Mouse (Mus musculus): ENCODE measurements around the gene Mss51.

Gene Mss51

DNA sequence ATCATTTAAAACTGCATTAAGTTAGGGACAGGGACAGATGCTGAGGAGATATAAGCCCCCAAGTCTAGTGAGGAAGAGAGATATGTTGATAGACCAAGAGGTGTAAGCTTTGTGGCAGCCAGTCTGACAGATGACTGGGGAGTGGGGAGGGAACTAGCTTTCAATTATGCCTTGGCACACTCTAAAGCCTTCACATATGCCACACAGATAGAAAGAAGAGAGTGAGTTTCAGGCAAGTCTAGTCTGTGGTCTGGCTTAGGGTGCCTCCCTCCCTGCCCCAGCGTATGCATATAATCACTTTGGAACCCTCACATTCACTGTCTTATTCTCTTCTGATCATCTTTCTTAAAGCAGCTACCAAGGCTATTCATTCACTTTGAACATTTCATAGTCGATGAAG is 45.4 kb downstream of the Mss51 start:
- DNase-seq, result no peak

DNA sequence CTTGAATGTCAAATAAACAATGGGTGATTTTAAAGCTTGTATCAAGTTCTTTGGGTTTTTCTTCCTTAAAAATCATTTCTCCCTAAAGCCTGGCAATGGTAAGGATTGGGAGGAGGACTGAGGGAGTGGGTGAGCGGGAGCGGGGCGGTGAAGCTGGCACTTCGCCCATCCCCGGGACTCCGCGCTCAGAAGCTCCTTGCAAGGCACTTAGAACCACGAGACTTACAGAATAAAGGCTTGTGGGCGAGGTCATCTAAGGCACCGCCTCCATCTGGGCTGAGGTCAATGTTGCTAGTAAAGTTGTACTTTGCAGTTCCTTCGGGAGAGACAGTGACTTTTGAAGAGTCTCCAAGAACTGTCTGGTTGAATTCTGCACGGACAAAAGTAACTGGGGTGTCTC is 49.5 kb downstream of the Mss51 start:
- no peak for DNase-seq

DNA sequence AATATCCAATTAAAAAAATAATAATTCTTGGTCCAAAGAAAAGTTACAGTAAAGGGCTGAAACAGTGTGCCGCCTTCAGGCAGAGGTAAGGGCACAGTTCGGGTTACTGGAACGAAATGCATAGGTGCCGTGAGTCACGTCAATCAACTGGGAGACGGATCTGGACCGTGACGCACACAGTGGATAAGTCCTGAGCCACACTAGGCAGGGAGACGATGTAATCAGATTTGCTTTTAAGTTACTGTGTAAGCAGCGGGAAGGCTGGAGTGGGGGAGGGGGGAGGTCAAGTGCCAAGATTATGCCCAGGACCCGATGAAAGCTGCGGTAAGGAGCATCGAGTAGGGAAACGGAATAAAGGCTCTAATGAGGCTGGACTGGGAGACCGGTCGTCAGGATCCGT is 54.4 kb downstream of the Mss51 start:
- no peak for DNase-seq

DNA sequence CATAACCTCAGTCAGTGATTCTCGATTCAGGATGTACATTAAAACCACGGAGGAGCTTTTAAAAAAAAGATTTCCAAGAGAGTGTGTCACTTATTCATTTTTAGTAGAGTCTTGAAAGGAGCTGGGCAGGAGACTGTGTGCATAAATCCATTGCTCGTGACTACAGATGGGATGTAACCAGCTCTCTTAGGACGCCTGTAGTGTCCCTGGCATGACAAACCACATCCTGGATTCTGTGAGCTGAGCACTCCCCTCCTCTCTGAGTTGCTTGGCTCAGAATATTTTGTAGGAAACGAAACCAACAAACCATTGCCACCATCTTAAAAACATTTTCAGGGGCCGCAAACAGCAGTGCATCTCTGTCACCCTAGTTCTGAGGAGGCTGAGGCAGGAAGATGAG is 59.7 kb downstream of the Mss51 start:
- DNase-seq, result no peak

All from cerebellum, adult 11-12 months (tissue).